Mouse (Mus musculus): ENCODE results near the gene D10Wsu102e.

- TF ChIP-seq EP300 (IDR thresholded peaks at IDR 0.05; ENCODE audit: insufficient read depth, low read depth, low read length): no peak
- no peak for TF ChIP-seq POLR2A (IDR thresholded peaks at IDR 0.05; ENCODE audit: insufficient read depth, low read length)
These were observed 176.4 kb downstream of the D10Wsu102e start for GRCm38 (mm10) chr10:83536436-83536835.

All from ES-Bruce4 (cell line).